Mouse (Mus musculus) brown adipose tissue, adult 24 weeks (tissue): Measurements from ENCODE around the gene Hmcn2. TPM values are rescaled to one million over a fixed set of nuclear protein-coding genes. Genes with fewer than 3 reads are reported as not detected.

Experiments used
- H3K27ac ChIP-seq: fragments of 200-500 bp; replicated peaks from 2 replicates; pipeline ENCODE4 v1.5.1; 2012; ENCODE audit warnings: low read depth, mild to moderate bottlenecking, low read length
- H3K4me1 ChIP-seq: fragments of 200-500 bp; 2 replicates; pipeline ENCODE4 v1.6.1; 2012; ENCODE audit warnings: low read length, mixed read lengths; ENCODE audit not compliant: control insufficient read depth, insufficient read depth, insufficient read length
- H3K4me3 ChIP-seq: fragments of 200-500 bp; 2 replicates; pipeline ENCODE4 v1.5.1; 2012; ENCODE audit warnings: low read depth, mild to moderate bottlenecking, low read length, moderate library complexity; ENCODE audit not compliant: insufficient read depth
- polyA plus RNA-seq: library from polyadenylated mRNA; stranded (reverse); fragments of >200 nt; gene quantifications from 2 replicates; pipeline ENCODE4 v1.2.4, GENCODE M21; 2012; ENCODE audit not compliant: missing spikeins, insufficient read depth, insufficient read length

Hmcn2 gene
- polyA plus RNA-seq, 1 experiment = 5.4 TPM

DNA sequence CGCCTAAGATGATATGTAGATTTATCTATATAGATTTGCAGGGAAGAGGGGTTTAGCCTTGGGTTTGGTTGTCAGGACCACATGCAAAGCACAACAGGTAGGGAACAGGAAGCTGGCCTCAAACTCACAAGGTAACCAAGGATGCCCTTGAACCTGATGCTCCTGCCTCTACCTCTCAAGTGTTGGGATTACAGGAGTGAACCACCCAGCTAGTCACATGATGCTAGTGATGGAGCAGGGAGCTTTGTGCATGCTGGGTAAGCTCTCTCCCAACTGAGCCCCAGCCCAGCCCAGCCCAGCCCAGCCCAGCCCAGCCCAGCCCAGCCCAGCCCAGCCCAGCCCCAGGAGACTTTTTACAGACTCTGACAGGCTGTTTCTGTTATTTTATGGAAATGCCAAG is 153.2 kb downstream of the Hmcn2 start:
- Histone ChIP-seq H3K27ac (no peak overlapping the region), H3K4me3 (no peak overlapping the region), H3K4me1 (no peaks in the 10 kb centered on the region)

DNA sequence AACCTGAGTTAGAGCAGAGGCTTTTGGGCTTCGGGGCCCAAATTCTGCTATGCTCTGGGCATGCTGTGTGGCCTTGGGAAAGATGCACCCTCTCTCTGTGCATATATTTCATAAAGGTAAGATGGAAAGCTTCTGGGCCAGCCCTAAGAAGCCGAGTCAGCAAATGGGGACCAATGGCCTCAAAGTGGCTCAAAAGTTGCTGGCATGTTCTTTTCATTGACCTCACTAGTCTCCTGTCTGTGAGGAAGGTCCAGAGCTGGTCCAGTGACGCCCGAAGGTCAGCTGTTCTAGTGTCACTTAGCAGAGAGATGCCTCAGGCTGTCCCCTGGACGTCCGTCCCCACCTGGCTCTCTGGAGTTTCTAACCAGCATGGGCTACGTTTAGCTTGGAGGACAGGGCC is 154.6 kb downstream of the Hmcn2 start:
- Histone ChIP-seq H3K27ac (no peak overlapping the region), H3K4me3 (no peak overlapping the region), H3K4me1 (no peaks in the 10 kb centered on the region)

DNA sequence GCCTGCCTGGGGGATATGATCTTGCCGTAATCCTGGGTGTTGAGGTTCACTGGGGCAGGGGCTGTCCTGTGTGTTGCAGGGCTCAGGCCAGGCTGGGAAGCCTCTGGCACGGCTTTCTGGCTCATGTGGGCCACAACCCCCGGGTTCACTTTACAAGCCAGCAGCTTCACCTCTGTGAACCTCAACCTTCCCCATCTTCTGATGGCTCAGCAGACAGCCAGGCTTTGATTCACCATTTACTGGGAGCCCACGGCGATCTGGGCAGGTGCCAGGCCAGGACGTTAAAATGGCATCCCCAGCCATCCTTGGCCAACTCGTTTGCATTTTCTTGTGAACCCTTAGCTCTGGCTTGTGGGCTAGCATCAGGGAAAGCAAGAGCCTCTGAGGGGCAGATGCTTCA is 155.3 kb downstream of the Hmcn2 start:
- Histone ChIP-seq H3K27ac (no peak overlapping the region), H3K4me1 (no peaks in the 10 kb centered on the region), H3K4me3 (peak overlapping the region; percentile 54)

DNA sequence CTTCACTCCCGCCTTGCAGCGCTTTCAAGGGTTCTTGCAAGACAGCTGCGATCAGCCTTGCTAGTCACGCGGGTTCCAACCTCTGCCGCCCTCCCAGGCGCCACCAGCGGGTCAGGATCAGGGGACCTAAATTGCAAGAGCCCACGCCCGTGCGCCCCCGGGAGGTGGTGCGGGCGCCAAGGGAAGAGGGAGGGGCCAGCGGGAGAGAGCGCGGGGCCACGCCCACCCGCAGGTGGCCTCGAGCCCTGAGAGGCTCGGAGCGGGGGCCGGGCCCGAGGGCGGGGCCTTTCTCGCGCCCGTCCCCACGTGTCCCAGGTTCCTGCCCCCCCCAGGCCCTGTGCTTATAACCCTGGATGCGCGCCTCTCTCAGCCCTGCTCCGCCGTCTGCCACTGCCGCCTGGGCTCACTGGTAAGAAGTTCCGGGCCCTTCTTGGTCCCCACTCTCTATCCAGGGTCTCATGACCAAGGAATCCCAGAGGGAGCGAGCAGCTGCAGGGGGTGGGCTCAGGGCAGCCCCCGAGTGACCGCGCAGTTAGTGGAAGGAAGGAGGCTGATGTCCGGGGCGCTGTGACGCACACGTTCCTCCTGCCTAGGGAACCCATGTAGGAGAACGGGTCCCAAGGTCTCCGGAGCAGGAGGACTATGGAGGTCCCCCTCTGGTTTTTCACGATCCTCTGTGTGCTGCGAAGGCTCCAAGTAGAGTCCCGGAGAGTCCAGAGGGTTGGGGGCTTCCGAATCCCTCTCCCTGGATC is 155.9 kb downstream of the Hmcn2 start, which contains the start of gene Ass1:
Ass1 (plus strand) TSS at position 277 of the 752 bp plus-strand sequence.
- no peaks in the 10 kb centered on the region for H3K4me1 ChIP-seq
- peak within 1 kb of the TSS; percentile 19 for H3K27ac ChIP-seq
- H3K4me3 ChIP-seq = peak within 1 kb of the TSS; percentile 54

DNA sequence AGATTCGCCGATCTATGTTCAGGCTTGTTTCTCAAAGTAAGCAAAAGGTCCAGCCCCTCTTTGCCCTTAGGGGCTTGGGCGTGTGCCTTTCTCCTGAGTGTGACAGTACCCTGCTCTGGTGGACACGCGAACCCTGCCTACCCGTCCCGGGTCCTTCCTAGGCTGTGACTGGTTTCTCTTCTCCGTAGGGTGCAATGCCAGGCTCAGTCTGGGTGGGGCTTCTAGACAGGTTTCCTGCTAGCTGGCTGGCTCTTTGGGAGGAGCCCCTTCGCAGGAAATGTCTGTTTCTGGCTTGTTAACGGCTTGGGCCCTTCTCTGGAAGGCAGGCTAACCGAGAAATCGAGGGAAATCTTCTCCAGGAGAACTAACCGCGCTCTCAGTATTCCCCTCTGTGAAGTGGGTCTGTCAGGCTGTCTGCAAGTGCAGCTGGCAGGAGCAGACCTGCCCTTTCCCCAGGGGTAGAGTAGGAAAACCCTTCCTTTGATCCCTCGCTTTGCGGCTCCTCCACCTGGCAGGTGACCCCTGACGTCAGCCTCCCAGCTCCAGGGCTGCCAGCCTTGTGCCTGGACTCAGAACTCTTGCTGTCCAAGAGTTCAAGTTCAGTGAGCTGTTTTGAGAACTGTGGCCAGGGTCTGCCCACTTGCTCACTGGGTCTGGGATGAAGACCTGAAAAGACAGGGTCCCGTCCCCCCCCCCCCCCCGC is 156.6 kb downstream of the Hmcn2 start:
- Histone ChIP-seq H3K4me3 (peak overlapping the region; percentile 54), H3K27ac (peak overlapping the region; percentile 19), H3K4me1 (no peaks in the 10 kb centered on the region)

DNA sequence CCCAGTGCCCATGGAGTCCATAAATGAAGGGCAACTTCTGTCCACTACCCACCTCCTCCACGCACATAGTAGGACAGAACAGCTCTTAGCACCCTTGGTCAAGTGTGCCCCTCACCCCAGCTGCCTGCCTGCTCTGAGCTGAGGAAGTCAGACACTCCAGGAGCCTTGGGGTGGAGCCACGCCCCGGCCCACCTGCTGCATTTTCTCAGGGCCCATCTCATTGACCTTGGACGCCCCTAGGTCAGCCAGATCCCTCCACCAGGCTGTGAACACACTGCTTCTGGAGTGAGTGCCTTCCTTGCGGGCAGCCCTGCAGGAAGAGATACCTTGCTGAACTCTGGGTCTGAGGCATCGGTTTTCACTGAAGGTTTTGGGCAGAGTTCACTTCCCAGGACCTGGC is 157.4 kb downstream of the Hmcn2 start:
- Histone ChIP-seq H3K4me3 (no peak overlapping the region), H3K27ac (no peak overlapping the region), H3K4me1 (no peaks in the 10 kb centered on the region)

DNA sequence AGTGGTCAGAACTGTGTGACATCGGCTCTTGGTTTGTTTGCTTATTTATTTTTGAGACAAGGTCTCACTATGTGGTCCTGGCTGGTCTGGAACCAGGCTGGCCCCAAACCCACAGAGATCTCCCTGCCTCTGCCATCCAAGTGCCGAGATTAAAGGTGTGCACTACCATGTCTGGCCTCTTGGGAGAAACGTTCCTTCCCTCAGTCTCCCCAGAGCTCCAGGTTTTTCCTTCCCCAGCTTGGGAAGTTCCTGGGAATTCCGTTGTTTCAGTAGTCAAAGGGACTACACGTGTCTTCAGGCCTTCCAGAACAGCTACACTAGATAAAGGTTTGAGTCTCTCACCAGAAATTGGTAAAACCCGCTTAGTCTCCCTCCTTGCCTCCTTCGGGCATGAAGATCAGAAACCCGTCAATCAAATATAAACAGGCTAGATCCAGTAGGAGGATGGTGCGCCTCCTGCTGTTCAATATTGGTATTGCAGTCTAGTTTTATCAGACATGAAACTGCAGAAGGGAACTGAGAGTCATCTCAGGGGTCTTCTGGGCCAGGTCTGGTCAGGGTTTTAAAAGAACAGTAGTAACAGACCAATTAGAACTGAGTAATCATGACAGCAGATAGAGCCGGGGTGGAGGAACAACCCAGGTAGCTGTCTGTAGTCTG is 158.3 kb downstream of the Hmcn2 start:
- H3K4me1 ChIP-seq = no peaks in the 10 kb centered on the region
- no peak overlapping the region for H3K4me3 ChIP-seq
- H3K27ac ChIP-seq = no peak overlapping the region

DNA sequence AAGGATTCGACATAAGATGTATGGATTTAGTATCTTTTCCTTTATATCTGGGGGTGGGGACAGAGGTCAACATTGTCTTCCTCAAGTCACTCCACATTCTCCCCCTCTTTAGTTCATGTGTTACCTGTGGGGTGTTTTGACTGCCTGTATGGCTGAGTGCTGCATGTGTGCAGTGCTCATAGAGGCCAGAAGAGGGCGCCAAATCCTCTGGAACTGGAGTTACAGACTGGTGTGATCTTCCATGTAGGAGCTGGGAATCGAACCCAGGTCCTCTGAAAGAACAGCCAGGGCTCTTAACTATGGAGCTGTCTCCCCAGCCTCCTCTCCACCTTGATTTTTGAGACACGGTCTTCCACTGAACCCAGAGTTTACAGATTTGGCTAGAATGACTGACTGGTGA is 159.7 kb downstream of the Hmcn2 start:
- Histone ChIP-seq H3K4me1 (no peaks in the 10 kb centered on the region), H3K27ac (no peak overlapping the region), H3K4me3 (no peak overlapping the region)

DNA sequence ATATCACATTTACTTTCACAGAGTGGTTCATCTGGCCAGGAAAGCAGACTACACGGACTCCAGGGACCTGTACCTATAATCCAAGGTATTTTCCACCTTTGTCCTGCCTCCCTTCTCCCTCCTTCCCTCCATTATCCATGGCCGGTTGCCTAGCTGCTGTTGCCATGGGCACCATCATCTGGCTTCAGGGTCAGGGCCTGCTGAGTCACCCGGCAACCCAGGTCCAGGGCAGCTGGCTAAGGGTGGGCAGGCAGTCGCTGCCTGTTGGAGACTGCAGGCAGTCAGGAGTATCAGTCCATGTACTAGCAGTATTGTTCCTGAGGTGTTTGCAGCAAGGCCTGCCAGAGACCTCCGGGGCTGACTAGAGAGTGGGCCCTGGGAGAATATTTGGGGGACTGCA is 160.5 kb downstream of the Hmcn2 start:
- no peak overlapping the region for H3K4me3 ChIP-seq
- no peak overlapping the region for H3K27ac ChIP-seq

DNA sequence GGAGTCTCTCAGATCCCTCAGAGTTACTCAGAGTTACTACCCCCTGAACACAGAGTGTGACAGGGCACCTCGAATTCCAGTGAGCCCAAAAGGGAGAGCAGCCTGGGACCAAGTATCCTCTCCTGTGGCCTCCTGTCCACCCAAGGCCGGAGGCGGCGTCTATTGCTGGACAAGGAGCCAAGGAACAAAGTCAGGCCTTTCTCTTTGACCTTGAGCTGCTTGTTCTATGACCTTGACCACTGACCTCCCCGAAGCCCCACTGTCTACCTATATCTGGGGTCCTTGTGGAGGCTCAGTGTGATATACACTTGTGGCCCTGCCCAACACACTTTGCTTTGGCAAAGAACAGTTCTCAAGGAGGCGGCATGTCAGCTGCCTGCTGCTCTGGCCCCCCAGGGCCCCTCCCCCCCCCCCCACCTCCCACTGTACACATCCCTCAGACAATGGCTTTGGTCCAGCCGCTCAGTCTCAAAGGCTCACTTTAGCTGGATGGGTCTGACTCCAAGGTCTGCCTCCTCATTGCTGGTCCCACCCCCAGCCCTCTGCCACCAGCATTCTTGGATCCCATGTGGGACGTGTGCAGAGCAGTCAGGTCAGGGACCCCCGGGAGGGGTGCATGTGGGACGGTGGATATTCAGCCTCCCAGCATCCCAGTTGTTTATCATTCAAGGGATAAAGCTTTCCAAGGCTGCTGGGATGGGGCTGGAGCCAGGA is 162.0 kb downstream of the Hmcn2 start:
- Histone ChIP-seq H3K4me3 (no peak overlapping the region), H3K27ac (no peak overlapping the region), H3K4me1 (no peaks in the 10 kb centered on the region)

More for the DNA sequence above, 160.5 kb downstream of the Hmcn2 start:
- H3K4me1 ChIP-seq = no peaks in the 10 kb centered on the region

DNA sequence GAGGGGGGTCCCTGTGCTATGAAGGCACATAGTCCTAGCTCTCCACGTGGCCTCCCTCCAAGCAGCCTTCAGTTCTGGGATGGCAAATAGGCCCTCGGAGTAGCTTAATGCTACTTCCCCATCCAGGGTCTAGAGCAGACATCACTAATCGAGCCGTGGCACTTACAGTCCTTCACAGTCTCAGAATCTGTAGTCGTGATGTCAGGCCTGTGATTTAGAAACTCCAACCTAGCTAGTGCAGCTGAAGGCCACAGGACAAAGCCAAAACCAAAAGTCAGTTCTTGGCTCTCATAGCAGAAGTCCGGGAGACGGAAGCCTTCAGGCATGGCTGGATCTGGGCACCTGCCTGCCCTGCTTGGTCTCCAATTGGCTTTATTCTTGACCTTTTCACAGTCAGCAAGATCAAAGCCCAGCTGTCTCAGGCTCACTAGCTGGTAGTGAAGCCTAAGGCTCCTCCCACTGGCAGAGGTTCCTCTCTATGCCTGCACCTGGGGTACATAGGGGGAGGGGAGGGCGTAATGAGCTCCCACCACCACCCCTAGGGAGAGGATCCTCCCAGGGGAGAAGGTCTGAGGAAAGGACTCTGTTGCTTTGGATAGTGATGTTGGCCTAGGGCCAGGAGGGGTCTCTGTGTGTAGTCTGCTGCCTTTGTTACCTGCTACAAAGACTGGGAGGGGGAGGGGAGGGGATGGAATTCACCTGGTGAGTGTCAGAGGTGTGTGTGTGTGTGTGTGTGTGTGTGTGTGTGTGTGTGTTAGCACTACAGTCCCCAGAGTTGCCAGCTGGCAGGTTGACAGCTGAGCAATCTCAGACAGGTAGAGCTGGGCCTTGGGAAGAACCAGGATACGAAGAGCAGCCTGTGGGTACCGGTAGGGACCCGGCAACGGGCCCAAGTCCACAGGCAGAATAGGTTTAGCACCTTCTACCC is 163.3 kb downstream of the Hmcn2 start:
- Histone ChIP-seq H3K4me3 (no peak overlapping the region), H3K27ac (no peak overlapping the region), H3K4me1 (no peaks in the 10 kb centered on the region)

DNA sequence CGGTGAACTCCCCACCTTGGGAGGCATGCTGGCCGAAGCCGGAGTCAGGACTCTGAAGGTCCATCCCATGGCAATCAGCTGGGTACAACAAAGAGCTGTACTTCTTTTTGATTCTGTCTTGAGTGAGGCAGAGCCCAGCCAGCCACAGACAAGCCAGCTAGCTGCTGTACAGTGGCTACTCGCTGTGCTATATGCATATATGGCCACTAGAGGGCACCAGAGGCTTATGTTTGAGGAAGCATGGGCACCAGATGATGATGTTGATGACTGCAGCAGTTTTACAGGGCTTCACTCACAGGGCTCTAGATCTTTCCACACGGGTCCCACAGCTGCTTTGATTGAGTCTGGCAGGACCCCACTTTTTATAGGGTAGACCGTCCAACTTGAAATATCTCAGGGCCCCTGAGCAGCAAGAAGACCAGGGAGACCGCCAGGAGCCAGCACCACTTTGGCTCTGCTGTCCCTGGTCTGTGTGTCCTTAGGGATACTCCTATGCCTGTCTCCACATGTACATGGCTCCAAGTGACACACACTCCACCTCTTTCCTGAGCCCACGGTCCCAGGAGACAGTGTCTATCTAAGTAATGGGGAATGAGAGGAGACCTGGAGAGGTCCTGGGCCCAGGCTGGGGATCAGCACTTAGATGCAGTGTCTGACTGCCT is 168.8 kb downstream of the Hmcn2 start:
- H3K4me3 ChIP-seq = no peak overlapping the region
- H3K4me1 ChIP-seq = no peaks in the 10 kb centered on the region
- no peak overlapping the region for H3K27ac ChIP-seq

DNA sequence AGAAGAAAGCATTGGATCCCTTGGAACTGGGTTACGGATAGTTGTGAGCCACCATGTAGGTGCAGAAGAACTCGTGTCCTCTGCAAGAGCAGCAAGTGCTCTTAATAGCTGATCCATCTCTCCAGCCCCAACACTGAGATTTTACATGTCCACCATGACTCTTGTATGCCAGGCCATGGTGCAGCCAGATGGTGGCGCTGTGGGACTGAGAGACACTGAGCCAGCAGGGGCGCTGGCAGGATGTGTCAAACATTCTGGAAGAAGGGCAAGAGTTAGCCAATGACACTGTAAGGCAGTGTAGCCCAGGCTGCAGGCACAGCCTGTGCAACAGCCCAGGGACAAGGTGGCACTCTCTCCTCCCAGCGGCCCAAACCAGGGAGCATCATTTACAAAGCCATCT is 170.0 kb downstream of the Hmcn2 start:
- H3K4me1 ChIP-seq = no peaks in the 10 kb centered on the region

DNA sequence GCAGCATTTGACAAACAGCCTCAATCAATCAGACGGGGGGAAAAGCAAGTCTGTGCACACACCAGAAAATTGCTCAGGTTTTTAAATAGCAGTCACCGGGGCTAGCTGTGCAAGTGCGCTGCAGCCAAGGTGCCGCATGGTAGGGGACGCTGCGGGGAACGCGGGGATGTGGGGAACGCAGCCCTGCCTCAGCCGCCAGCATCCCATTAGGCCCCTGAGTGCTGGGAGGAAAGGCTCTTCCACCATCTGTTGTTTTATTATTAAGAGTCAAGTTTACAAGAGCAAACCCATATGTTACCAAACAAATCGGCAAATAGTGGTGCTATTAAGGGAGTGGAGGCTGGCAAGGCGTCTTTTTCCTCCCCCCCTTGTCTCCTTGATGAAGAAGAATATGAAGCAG is 175.0 kb downstream of the Hmcn2 start:
- H3K4me3 ChIP-seq = no peak overlapping the region
- no peaks in the 10 kb centered on the region for H3K4me1 ChIP-seq
- no peak overlapping the region for H3K27ac ChIP-seq

More for the DNA sequence above, 170.0 kb downstream of the Hmcn2 start:
- Histone ChIP-seq H3K4me3 (no peak overlapping the region), H3K27ac (no peak overlapping the region)
